In genomic region chr19:10695801-10696200, GRCm38 (mm10) we compare ENCODE assay signal across 10 mouse cellular contexts. TPM values are rescaled to one million over a fixed set of nuclear protein-coding genes. Genes with fewer than 3 reads are reported as not detected.
DNase-seq lines count a peak whose midpoint lies in the region; ATAC-seq and TF ChIP-seq lines count a peak whose summit lies in the region.
"Had no signal": no experiment of that assay in that cellular context is flagged by ENCODE, and none has a peak within 500 bp of the region (broad histone marks: within the 10 kb centered on the region; RNA-seq: fewer than 3 reads in every experiment).

No protein-coding gene starts in this region.

- H3K27ac ChIP-seq in kidney, postnatal 0 days = peak overlapping the region; percentile 20; the same call in 1 of the 2 replicates
- peak overlapping the region; percentile 33; the same call in 1 of the 2 replicates for H3K27ac ChIP-seq in embryonic facial prominence, embryonic 14.5 days (replicated peaks; ENCODE audit: low read depth, low read length)
- peak overlapping the region; percentile 54 for H3K27ac ChIP-seq in forebrain, postnatal 0 days (ENCODE audit: low read depth, low read length)
- H3K27ac ChIP-seq in midbrain, embryonic 14.5 days (replicated peaks; ENCODE audit: low read depth, low read length) = peak overlapping the region; percentile 75

- 36% methylated on average over 7 of the region's 7 CpGs for WGBS in kidney, postnatal 0 days
- 32% methylated on average over 7 of the region's 7 CpGs for WGBS in embryonic facial prominence, embryonic 14.5 days
- WGBS in forebrain, postnatal 0 days = 18% methylated on average over 7 of the region's 7 CpGs
- WGBS in midbrain, embryonic 14.5 days = 13% methylated on average over 7 of the region's 7 CpGs

- ATAC-seq in kidney, postnatal 0 days (replicated peaks; ENCODE audit: low FRiP score, low read depth) = no peak
- no peak for ATAC-seq in embryonic facial prominence, embryonic 14.5 days (ENCODE audit: low read depth)
- ATAC-seq in forebrain, postnatal 0 days = peak; percentile 32
- ATAC-seq in midbrain, embryonic 14.5 days (ENCODE audit: low FRiP score, low TSS enrichment) = no peak
- ATAC-seq: activated CD4-positive, CD25-positive, alpha-beta regulatory T cell, adult 4 months had no signal

- no peaks in the 10 kb centered on the region for H3K36me3 ChIP-seq in kidney, postnatal 0 days (ENCODE audit: insufficient read depth, low read length)
- H3K36me3 ChIP-seq in embryonic facial prominence, embryonic 14.5 days (ENCODE audit: control insufficient read depth, insufficient read depth, low read length) = no peaks in the 10 kb centered on the region
- 0 out of 2 replicates have a peak, but pooled peaks cover 5% of the 10 kb centered on the region for H3K36me3 ChIP-seq in forebrain, postnatal 0 days (ENCODE audit: insufficient read depth)
- H3K36me3 ChIP-seq in midbrain, embryonic 14.5 days (ENCODE audit: control insufficient read depth, insufficient read depth, low read length) = no peaks in the 10 kb centered on the region

- DNase-seq in kidney, postnatal 0 days (ENCODE audit: low spot score) = peak; percentile 57
- DNase-seq in kidney, postnatal 14 days = no peak
- DNase-seq in embryonic facial prominence, embryonic 14.5 days (ENCODE audit: low spot score) = no peak
- DNase-seq in forebrain, postnatal 0 days = no peak
- peak; percentile 54 for DNase-seq in midbrain, embryonic 14.5 days
- no peak for DNase-seq in gastrocnemius, postnatal 25 days
- no peak for DNase-seq in cerebellum, adult 9-10 months
- no peak for DNase-seq in testis, postnatal 10 days (ENCODE audit: low spot score)

- H3K9me3 ChIP-seq in kidney, postnatal 0 days (replicated peaks; ENCODE audit: low read length) = no peaks in the 10 kb centered on the region
- H3K9me3 ChIP-seq in embryonic facial prominence, embryonic 14.5 days (ENCODE audit: control insufficient read depth, low read length) = no peaks in the 10 kb centered on the region
- no peaks in the 10 kb centered on the region for H3K9me3 ChIP-seq in forebrain, postnatal 0 days (ENCODE audit: low read length)
- no peaks in the 10 kb centered on the region for H3K9me3 ChIP-seq in midbrain, embryonic 14.5 days (ENCODE audit: control insufficient read depth, low read length)

- H3K4me1 ChIP-seq in kidney, postnatal 0 days (replicated peaks; ENCODE audit: insufficient read depth, low read length) = peaks cover 54% of the 10 kb centered on the region
- H3K4me1 ChIP-seq in embryonic facial prominence, embryonic 14.5 days (ENCODE audit: control insufficient read depth, insufficient read depth, low read length) = peaks cover 18% of the 10 kb centered on the region; the same call in 1 of the 2 replicates
- peaks cover 20% of the 10 kb centered on the region for H3K4me1 ChIP-seq in forebrain, postnatal 0 days (ENCODE audit: insufficient read depth)
- H3K4me1 ChIP-seq in midbrain, embryonic 14.5 days (ENCODE audit: control insufficient read depth, insufficient read depth, low read length) = peaks cover 43% of the 10 kb centered on the region

- H3K9ac ChIP-seq in kidney, postnatal 0 days (ENCODE audit: low read depth, low read length) = no peak overlapping the region
- H3K9ac ChIP-seq in embryonic facial prominence, embryonic 14.5 days (ENCODE audit: low read depth, low read length) = no peak overlapping the region
- 0 out of 2 replicates have a peak overlapping the region, but pooled peaks have one; percentile 18 for H3K9ac ChIP-seq in forebrain, postnatal 0 days
- H3K9ac ChIP-seq in midbrain, embryonic 14.5 days (replicated peaks; ENCODE audit: low read length) = 0 out of 2 replicates have a peak overlapping the region, but pooled peaks have one; percentile 9

- 0 out of 2 replicates have a peak overlapping the region, but pooled peaks have one; percentile 10 for H3K4me2 ChIP-seq in kidney, postnatal 0 days (ENCODE audit: low read length)
- no peak overlapping the region for H3K4me2 ChIP-seq in embryonic facial prominence, embryonic 14.5 days (ENCODE audit: low read depth, low read length)
- H3K4me2 ChIP-seq in forebrain, postnatal 0 days (ENCODE audit: low read depth) = peak overlapping the region; percentile 8; the same call in 1 of the 2 replicates
- peak overlapping the region; percentile 23 for H3K4me2 ChIP-seq in midbrain, embryonic 14.5 days (ENCODE audit: low read length)

- no peak for TF ChIP-seq CTCF in kidney, postnatal 0 days (IDR thresholded peaks at IDR 0.05; ENCODE audit: low read depth)
- TF ChIP-seq CTCF in forebrain, postnatal 0 days (IDR thresholded peaks at IDR 0.05; ENCODE audit: low read depth) = no peak

- H3K4me3 ChIP-seq in kidney, postnatal 0 days (replicated peaks; ENCODE audit: low read depth, low read length) = no peak overlapping the region
- H3K4me3 ChIP-seq in embryonic facial prominence, embryonic 14.5 days (ENCODE audit: low read depth, low read length) = no peak overlapping the region
- no peak overlapping the region for H3K4me3 ChIP-seq in forebrain, postnatal 0 days (ENCODE audit: low read depth, low read length)
- H3K4me3 ChIP-seq in midbrain, embryonic 14.5 days (replicated peaks; ENCODE audit: low read depth, low read length) = no peak overlapping the region

- H3K27me3 ChIP-seq in kidney, postnatal 0 days (ENCODE audit: insufficient read depth, low read length) = no peaks in the 10 kb centered on the region
- H3K27me3 ChIP-seq in embryonic facial prominence, embryonic 14.5 days (replicated peaks; ENCODE audit: control insufficient read depth, insufficient read depth, low read length) = no peaks in the 10 kb centered on the region
- no peaks in the 10 kb centered on the region for H3K27me3 ChIP-seq in forebrain, postnatal 0 days (ENCODE audit: insufficient read depth, low read length)
- H3K27me3 ChIP-seq in midbrain, embryonic 14.5 days (ENCODE audit: control insufficient read depth, insufficient read depth, low read length) = no peaks in the 10 kb centered on the region

RNA-seq across cellular contexts. Expression of gene Vps37c, which starts 7.3 kb away (rescaled TPM):
- 32.1 and 35.5 TPM in 2 replicates for polyA plus RNA-seq in kidney, postnatal 0 days (2015; fragmentation: Nextera tagmentation; extraction: Ambion mirVana)
- 34.8 and 35.9 TPM in 2 replicates for polyA plus RNA-seq in embryonic facial prominence, embryonic 14.5 days (2014; fragmentation: Nextera tagmentation; extraction: Ambion mirVana)
- total RNA-seq in forebrain, postnatal 0 days (2014; rRNA removed) = 27.9 and 29.0 TPM in 2 replicates
- 34.5 TPM in 2 replicates for polyA plus RNA-seq in forebrain, postnatal 0 days (2015; fragmentation: Nextera tagmentation; extraction: Ambion mirVana)
- 27.3 and 32.1 TPM in 2 replicates for polyA plus RNA-seq in midbrain, embryonic 14.5 days (2014; fragmentation: Nextera tagmentation; extraction: Ambion mirVana)
- total RNA-seq in gastrocnemius, postnatal 25 days (2021) = 10 to 100 TPM; 23.9 to 26.2 TPM

RNA-seq across cellular contexts. Expression of gene Pga5, which starts 17.9 kb away (rescaled TPM):
- 0.43 and 0.70 TPM in 2 replicates for polyA plus RNA-seq in kidney, postnatal 0 days (2015; fragmentation: Nextera tagmentation; extraction: Ambion mirVana)
- 0.14 TPM in 1 of 2 replicates, not detected in the other for polyA plus RNA-seq in embryonic facial prominence, embryonic 14.5 days (2014; fragmentation: Nextera tagmentation; extraction: Ambion mirVana)
- not detected in 2 replicates for total RNA-seq in forebrain, postnatal 0 days (2014; rRNA removed)
- polyA plus RNA-seq in forebrain, postnatal 0 days (2015; fragmentation: Nextera tagmentation; extraction: Ambion mirVana) = not detected in 2 replicates
- not detected in 2 replicates for polyA plus RNA-seq in midbrain, embryonic 14.5 days (2014; fragmentation: Nextera tagmentation; extraction: Ambion mirVana)
- total RNA-seq in gastrocnemius, postnatal 25 days (2021) = not detected
- total RNA-seq: left cerebral cortex, postnatal 36 days had no signal
- polyA plus RNA-seq: activated CD4-positive, CD25-positive, alpha-beta regulatory T cell, adult 4 months had no signal

RNA-seq across cellular contexts. Expression of gene Cd5, which starts 43.0 kb away (rescaled TPM):
- 0.11 and 0.23 TPM in 2 replicates for polyA plus RNA-seq in kidney, postnatal 0 days (2015; fragmentation: Nextera tagmentation; extraction: Ambion mirVana)
- 0.58 and 0.78 TPM in 2 replicates for polyA plus RNA-seq in embryonic facial prominence, embryonic 14.5 days (2014; fragmentation: Nextera tagmentation; extraction: Ambion mirVana)
- total RNA-seq in forebrain, postnatal 0 days (2014; rRNA removed) = 0.10 TPM in 1 of 2 replicates, not detected in the other
- 0.24 and 0.52 TPM in 2 replicates for polyA plus RNA-seq in forebrain, postnatal 0 days (2015; fragmentation: Nextera tagmentation; extraction: Ambion mirVana)
- polyA plus RNA-seq in midbrain, embryonic 14.5 days (2014; fragmentation: Nextera tagmentation; extraction: Ambion mirVana) = 0.16 and 0.25 TPM in 2 replicates
- total RNA-seq in gastrocnemius, postnatal 25 days (2021) = under 1 TPM in 1 of 2 experiments, not detected in 1; 0.19 TPM
- total RNA-seq: left cerebral cortex, postnatal 36 days had no signal

Comparison
In these comparisons a context has a peak if more than half of its experiments do, and no peak if none do; other contexts are left out.
1. DNase-seq: peak in kidney, postnatal 0 days (single experiment) and midbrain, embryonic 14.5 days (single experiment); none in kidney, postnatal 14 days (single experiment), embryonic facial prominence, embryonic 14.5 days (single experiment), forebrain, postnatal 0 days (single experiment), gastrocnemius, postnatal 25 days (single experiment), cerebellum, adult 9-10 months (single experiment) and testis, postnatal 10 days (single experiment).
2. H3K27ac ChIP-seq: peak in every context shown above with its lines; median percentile 75 in midbrain, embryonic 14.5 days; 54 in forebrain, postnatal 0 days; 33 in embryonic facial prominence, embryonic 14.5 days; 20 in kidney, postnatal 0 days.
3. H3K9ac ChIP-seq: peak in forebrain, postnatal 0 days (single experiment) and midbrain, embryonic 14.5 days (single experiment); none in kidney, postnatal 0 days (single experiment) and embryonic facial prominence, embryonic 14.5 days (single experiment).